Mouse (Mus musculus) lung, postnatal 0 days (tissue): ENCODE measurements around the gene Tfr2.

Experiments
- CTCF ChIP-seq: IDR thresholded peaks from 2 replicates; pipeline ENCODE4 v1.5.1; 2016; ENCODE audit warnings: antibody characterized with exemption, mild to moderate bottlenecking
- EP300 ChIP-seq: IDR thresholded peaks from 2 replicates; pipeline ENCODE4 v1.6.1; 2016; ENCODE audit warnings: antibody characterized with exemption, mild to moderate bottlenecking, control low read depth

GRCm38 (mm10) chr5:137530075-137530474 is 39.6 kb upstream of the Tfr2 start:
- TF ChIP-seq CTCF (no peak), EP300 (no peak)
